Mouse (Mus musculus) forebrain, embryonic 14.5 days (tissue): ENCODE data around the gene Hoga1. TPM values are rescaled to one million over a fixed set of nuclear protein-coding genes. Genes with fewer than 3 reads are reported as not detected.

ENCODE experiments used
- ATAC-seq: fragments of 200-750 bp; cut with Nextera tagmentation; 2 replicates; pipeline ENCODE4 v1.8.0; 2017; ENCODE audit warnings: mild to moderate bottlenecking, moderate library complexity
- DNase-seq: peaks from one replicate; pipeline ENCODE4 v3.0.0-alpha.2; 2015; ENCODE audit warnings: low spot score
- H3K27ac ChIP-seq: fragments of 300-500 bp; sonication (generic); 2 replicates; pipeline ENCODE4 v1.5.1; 2014; ENCODE audit warnings: low read depth, mild to moderate bottlenecking, control low read depth, low read length, moderate library complexity
- H3K27me3 ChIP-seq: fragments of 300-500 bp; sonication (generic); replicated peaks from 2 replicates; pipeline ENCODE4 v1.6.1; 2014; ENCODE audit warnings: low read length, control low read depth, mixed read lengths; ENCODE audit not compliant: control insufficient read depth, insufficient read depth
- H3K36me3 ChIP-seq: fragments of 300-500 bp; sonication (generic); 2 replicates; pipeline ENCODE4 v1.6.1; 2014; ENCODE audit warnings: low read length, control low read depth; ENCODE audit not compliant: control insufficient read depth, insufficient read depth
- H3K4me1 ChIP-seq: fragments of 300-500 bp; sonication (generic); 2 replicates; pipeline ENCODE4 v1.6.1; 2014; ENCODE audit warnings: antibody characterized with exemption, low read length, control low read depth; ENCODE audit not compliant: control insufficient read depth, insufficient read depth
- H3K4me2 ChIP-seq: fragments of 300-500 bp; sonication (generic); 2 replicates; pipeline ENCODE4 v1.6.1; 2014; ENCODE audit warnings: mild to moderate bottlenecking, control low read depth, low read length
- H3K4me3 ChIP-seq: fragments of 300-500 bp; sonication (generic); 2 replicates; pipeline ENCODE4 v1.5.1; 2014; ENCODE audit warnings: low read depth, low read length, control low read depth
- H3K9ac ChIP-seq: fragments of 300-500 bp; sonication (generic); 2 replicates; pipeline ENCODE4 v1.6.1; 2014; ENCODE audit warnings: mild to moderate bottlenecking, low read length, control low read depth, moderate library complexity
- H3K9me3 ChIP-seq: fragments of 300-500 bp; sonication (generic); replicated peaks from 2 replicates; pipeline ENCODE4 v1.6.1; 2016; ENCODE audit warnings: low read length, control low read depth, mixed read lengths; ENCODE audit not compliant: control insufficient read depth
- WGBS: fragments of 180-500 bp; shearing (Covaris S2); extraction: QIAGEN DNeasy Blood & Tissue Kit; methylation state at CpG from one replicate; pipeline ENCODE4 v1.1.7; 2014; 5-methylcytosine and 5-hydroxymethylcytosine counted together
- polyA plus RNA-seq: library from polyadenylated mRNA; unstranded; fragments of >200 nt; fragmentation: Nextera tagmentation; extraction: Ambion mirVana; gene quantifications from 2 replicates; pipeline ENCODE4 v1.2.1, GENCODE M21; 2014

The Hoga1 gene
- polyA plus RNA-seq, 1 experiment from 2014 or later = 0.76 TPM

DNA sequence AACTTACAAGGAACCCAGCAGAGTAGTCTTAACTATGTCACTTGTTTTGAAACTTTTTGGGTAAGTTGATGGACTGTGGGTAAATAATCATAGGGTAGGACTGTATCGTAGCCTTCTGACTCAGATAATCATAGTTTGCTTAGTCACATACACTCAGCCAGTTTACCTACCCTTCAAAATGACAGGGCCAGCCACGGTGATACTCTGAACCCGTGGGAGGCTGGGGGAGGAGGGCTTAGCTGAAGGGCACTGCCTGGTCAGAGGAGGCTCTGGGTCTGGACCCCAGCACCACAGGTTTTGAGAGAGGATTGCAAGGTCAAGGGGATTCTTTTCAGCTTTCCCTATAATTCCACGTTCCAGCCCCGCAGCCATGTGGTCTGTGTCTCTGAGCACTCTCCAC, 73.2 kb downstream of the Hoga1 start:
- H3K9me3 ChIP-seq = no peaks in the 10 kb centered on the region
- H3K9ac ChIP-seq = no peak overlapping the region
- H3K27ac ChIP-seq = no peak overlapping the region
- no peak overlapping the region for H3K4me3 ChIP-seq
- 88% methylated on average over 5 of the region's 5 CpGs for WGBS
- H3K4me2 ChIP-seq = no peak overlapping the region
- no peaks in the 10 kb centered on the region for H3K4me1 ChIP-seq
- ATAC-seq = no peak
- H3K36me3 ChIP-seq = peaks cover 83% of the 10 kb centered on the region
- H3K27me3 ChIP-seq = no peaks in the 10 kb centered on the region
- no peak for DNase-seq

DNA sequence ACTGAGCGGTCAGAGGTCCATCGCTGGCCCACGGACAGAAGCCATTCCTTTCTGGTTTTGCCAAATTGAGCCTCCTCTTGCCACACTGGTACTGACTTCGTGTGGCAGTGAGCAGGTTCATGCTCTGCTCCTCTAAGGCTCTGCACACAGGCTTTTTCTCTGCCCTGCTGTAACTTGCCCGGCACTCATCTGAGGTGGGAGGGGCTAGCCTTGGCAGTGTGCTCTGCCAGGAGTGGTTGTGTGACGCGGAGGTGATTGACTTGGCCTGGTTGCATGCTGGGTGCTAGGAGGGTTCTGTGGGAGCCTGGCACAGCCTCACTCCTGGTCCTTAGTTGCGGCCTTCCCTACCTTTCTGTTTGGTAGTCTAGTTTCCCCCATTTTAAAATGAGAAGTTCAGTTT, 75.0 kb downstream of the Hoga1 start:
- Histone ChIP-seq H3K4me2 (no peak overlapping the region), H3K9ac (no peak overlapping the region), H3K36me3 (peaks cover 82% of the 10 kb centered on the region), H3K9me3 (no peaks in the 10 kb centered on the region), H3K27ac (no peak overlapping the region), H3K4me3 (no peak overlapping the region), H3K27me3 (no peaks in the 10 kb centered on the region), H3K4me1 (no peaks in the 10 kb centered on the region)
- DNase-seq = no peak
- 85% methylated on average over 8 of the region's 8 CpGs for WGBS
- ATAC-seq = no peak

Other genes with a start within 250 kb of the Hoga1 start
- gene Arhgap19, start 243.6 kb upstream of the Hoga1 start, polyA plus RNA-seq = 11.2 and 12.6 TPM in 2 replicates
- 34.9 and 35.5 TPM in 2 replicates for gene Frat1, start 215.6 kb upstream of the Hoga1 start, polyA plus RNA-seq
- gene Frat2, start 197.5 kb upstream of the Hoga1 start, polyA plus RNA-seq = 7.2 and 8.6 TPM in 2 replicates
- 8.4 and 12.8 TPM in 2 replicates for gene Rrp12, start 149.4 kb upstream of the Hoga1 start, polyA plus RNA-seq
- 505 and 522 TPM in 2 replicates for gene Pgam1, start 133.7 kb upstream of the Hoga1 start, polyA plus RNA-seq
- gene Exosc1, start 112.2 kb upstream of the Hoga1 start, polyA plus RNA-seq = 69.0 and 76.2 TPM in 2 replicates
- 77.2 and 83.7 TPM in 2 replicates for gene Zdhhc16, start 112.1 kb upstream of the Hoga1 start, polyA plus RNA-seq
- 30.8 and 35.9 TPM in 2 replicates for gene Mms19, start 64.5 kb upstream of the Hoga1 start, polyA plus RNA-seq
- 5.4 and 6.7 TPM in 2 replicates for gene Ubtd1, start 63.8 kb upstream of the Hoga1 start, polyA plus RNA-seq
- 0.47 TPM in 2 replicates for gene Ankrd2, start 9.6 kb upstream of the Hoga1 start, polyA plus RNA-seq
- gene 4933411K16Rik, start 6.6 kb downstream of the Hoga1 start, polyA plus RNA-seq = not detected in 2 replicates
- 166 TPM in 2 replicates for gene Morn4, start 40.7 kb downstream of the Hoga1 start, polyA plus RNA-seq
- 13.2 and 19.5 TPM in 2 replicates for gene Pi4k2a, start 44.9 kb downstream of the Hoga1 start, polyA plus RNA-seq
- 9.5 and 13.0 TPM in 2 replicates for gene Avpi1, start 83.4 kb downstream of the Hoga1 start, polyA plus RNA-seq
- 2.2 and 3.1 TPM in 2 replicates for gene Marveld1, start 101.8 kb downstream of the Hoga1 start, polyA plus RNA-seq
- 19.5 and 28.0 TPM in 2 replicates for gene Zfyve27, start 118.3 kb downstream of the Hoga1 start, polyA plus RNA-seq
- 0.78 and 0.81 TPM in 2 replicates for gene Sfrp5, start 156.6 kb downstream of the Hoga1 start, polyA plus RNA-seq
- gene Golga7b, start 202.0 kb downstream of the Hoga1 start, polyA plus RNA-seq = 13.8 and 18.6 TPM in 2 replicates